Mouse (Mus musculus): ENCODE data around the gene Gsk3a. TPM values are rescaled to one million over a fixed set of nuclear protein-coding genes. Genes with fewer than 3 reads are reported as not detected.

Gsk3a gene
- polyA plus RNA-seq, 1 experiment from 2014 or later = 13.6 TPM

GRCm38 (mm10) chr7:25209161-25209622 lies 28.5 kb downstream of the Gsk3a start:
- no peak overlapping the region for H3K27ac ChIP-seq (ENCODE audit: low read depth)
- no peaks in the 10 kb centered on the region for H3K9me3 ChIP-seq (ENCODE audit: control insufficient read depth, low read length)
- H3K27me3 ChIP-seq (replicated peaks; ENCODE audit: control insufficient read depth, insufficient read depth, low read length) = no peaks in the 10 kb centered on the region
- no peak overlapping the region for H3K9ac ChIP-seq (ENCODE audit: low read length)
- ATAC-seq (replicated peaks; ENCODE audit: low FRiP score, low TSS enrichment, low read depth) = peak; percentile 51
- H3K4me2 ChIP-seq (ENCODE audit: low read length) = no peak overlapping the region
- no peak overlapping the region for H3K4me3 ChIP-seq (ENCODE audit: low read depth, low read length)
- 54% methylated on average over 3 of the region's 3 CpGs for WGBS
- peaks cover 11% of the 10 kb centered on the region for H3K36me3 ChIP-seq (ENCODE audit: control insufficient read depth, insufficient read depth, low read length)
- H3K4me1 ChIP-seq (replicated peaks; ENCODE audit: control insufficient read depth, insufficient read depth, low read length) = no peaks in the 10 kb centered on the region
- no peak for DNase-seq (ENCODE audit: low spot score)

DNA sequence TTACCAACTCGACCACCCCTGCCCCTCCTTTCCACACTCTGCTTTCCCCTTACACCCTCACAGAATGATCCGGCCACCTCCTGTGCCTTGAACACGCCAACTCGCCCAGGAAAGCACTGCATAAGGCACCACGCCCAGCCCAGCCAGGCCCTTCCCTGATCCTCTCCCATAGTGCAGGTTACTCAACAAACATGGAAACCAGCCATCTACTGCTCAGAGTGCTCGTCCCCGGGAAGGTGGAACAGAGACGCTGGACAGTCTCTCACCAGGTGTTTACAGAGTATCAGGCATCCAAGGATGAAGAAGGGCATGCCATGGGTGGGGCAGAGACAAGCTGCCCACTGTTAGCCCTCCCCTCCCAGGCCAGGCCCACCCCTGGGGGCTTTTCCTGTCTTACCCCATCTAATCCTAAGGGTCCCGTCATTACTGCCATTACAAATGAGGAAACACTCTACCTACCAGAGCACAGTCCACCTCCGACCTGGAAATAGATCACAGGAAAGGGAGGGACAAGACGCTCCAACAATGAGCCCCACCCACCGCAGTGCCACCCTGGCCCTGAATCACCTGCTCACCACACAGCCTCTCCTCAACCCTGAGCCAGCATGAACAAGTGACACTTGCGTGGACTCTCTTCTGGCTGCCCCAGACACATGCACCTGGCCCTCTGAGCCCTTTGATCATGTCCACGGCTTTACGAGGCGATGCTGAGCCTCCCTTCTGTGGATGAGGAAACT lies 31.4 kb downstream of the Gsk3a start:
- Histone ChIP-seq H3K27ac (ENCODE audit: low read depth) (no peak overlapping the region), H3K4me1 (replicated peaks; ENCODE audit: control insufficient read depth, insufficient read depth, low read length) (no peaks in the 10 kb centered on the region), H3K36me3 (ENCODE audit: control insufficient read depth, insufficient read depth, low read length) (peaks cover 29% of the 10 kb centered on the region), H3K4me3 (ENCODE audit: low read depth, low read length) (no peak overlapping the region), H3K27me3 (replicated peaks; ENCODE audit: control insufficient read depth, insufficient read depth, low read length) (no peaks in the 10 kb centered on the region), H3K9ac (ENCODE audit: low read length) (no peak overlapping the region), H3K9me3 (ENCODE audit: control insufficient read depth, low read length) (no peaks in the 10 kb centered on the region), H3K4me2 (ENCODE audit: low read length) (no peak overlapping the region)
- no peak for ATAC-seq (replicated peaks; ENCODE audit: low FRiP score, low TSS enrichment, low read depth)
- no peak for DNase-seq (ENCODE audit: low spot score)
- WGBS = 85% methylated on average over 16 of the region's 16 CpGs

DNA sequence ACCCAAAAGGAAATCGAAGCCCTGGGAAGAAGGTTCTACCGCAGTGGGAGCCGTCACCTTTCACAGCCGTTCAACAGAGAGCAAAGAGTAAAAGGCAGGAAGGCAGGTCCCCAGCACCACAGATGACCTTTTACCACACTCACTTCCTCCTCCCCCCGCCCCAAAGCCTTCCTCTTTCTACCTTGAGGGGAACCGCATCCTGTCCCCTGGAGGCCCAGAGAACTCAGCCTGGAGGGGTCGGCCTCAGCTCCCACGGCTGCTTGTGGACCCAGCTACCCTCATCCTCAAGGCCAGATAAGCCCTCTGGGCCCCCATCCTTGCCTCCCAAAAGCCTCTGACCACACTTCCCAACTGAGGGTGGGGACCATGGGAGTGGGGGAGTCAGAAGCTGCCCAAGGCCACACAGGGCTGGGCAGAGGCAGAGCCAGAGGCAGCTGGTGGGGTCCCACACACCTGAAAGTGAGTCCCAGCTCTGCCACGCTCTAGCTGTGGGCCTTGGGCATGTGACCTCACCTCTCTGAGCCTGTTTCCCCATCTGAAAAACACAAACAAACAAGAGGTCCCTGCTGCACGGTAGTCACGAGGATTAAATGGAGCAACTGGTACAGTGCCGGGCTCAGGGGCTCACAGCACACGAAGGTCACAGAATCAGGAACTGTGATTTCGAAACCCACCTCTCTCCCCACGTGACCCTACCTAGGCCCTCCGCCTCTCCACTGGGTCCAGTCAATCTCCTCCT lies 32.1 kb downstream of the Gsk3a start:
- Histone ChIP-seq H3K27me3 (replicated peaks; ENCODE audit: control insufficient read depth, insufficient read depth, low read length) (no peaks in the 10 kb centered on the region), H3K9me3 (ENCODE audit: control insufficient read depth, low read length) (no peaks in the 10 kb centered on the region), H3K27ac (ENCODE audit: low read depth) (0 out of 2 replicates have a peak overlapping the region, but pooled peaks have one; percentile 10), H3K4me2 (ENCODE audit: low read length) (no peak overlapping the region), H3K4me3 (ENCODE audit: low read depth, low read length) (no peak overlapping the region), H3K9ac (ENCODE audit: low read length) (no peak overlapping the region), H3K36me3 (ENCODE audit: control insufficient read depth, insufficient read depth, low read length) (peaks cover 25% of the 10 kb centered on the region), H3K4me1 (replicated peaks; ENCODE audit: control insufficient read depth, insufficient read depth, low read length) (no peaks in the 10 kb centered on the region)
- ATAC-seq (replicated peaks; ENCODE audit: low FRiP score, low TSS enrichment, low read depth) (no peak), DNase-seq (ENCODE audit: low spot score) (no peak)
- WGBS = 83% methylated on average over 16 of the region's 16 CpGs

GRCm38 (mm10) chr7:25203624-25204023 lies 34.0 kb downstream of the Gsk3a start:
- Histone ChIP-seq H3K4me3 (ENCODE audit: low read depth, low read length) (no peak overlapping the region), H3K4me1 (replicated peaks; ENCODE audit: control insufficient read depth, insufficient read depth, low read length) (no peaks in the 10 kb centered on the region), H3K9ac (ENCODE audit: low read length) (no peak overlapping the region), H3K27ac (ENCODE audit: low read depth) (no peak overlapping the region), H3K27me3 (replicated peaks; ENCODE audit: control insufficient read depth, insufficient read depth, low read length) (no peaks in the 10 kb centered on the region), H3K36me3 (ENCODE audit: control insufficient read depth, insufficient read depth, low read length) (peaks cover 21% of the 10 kb centered on the region; the same call in 1 of the 2 replicates), H3K4me2 (ENCODE audit: low read length) (no peak overlapping the region), H3K9me3 (ENCODE audit: control insufficient read depth, low read length) (no peaks in the 10 kb centered on the region)
- 88% methylated on average over 20 of the region's 20 CpGs for WGBS
- DNase-seq (ENCODE audit: low spot score) (no peak), ATAC-seq (replicated peaks; ENCODE audit: low FRiP score, low TSS enrichment, low read depth) (no peak)

DNA sequence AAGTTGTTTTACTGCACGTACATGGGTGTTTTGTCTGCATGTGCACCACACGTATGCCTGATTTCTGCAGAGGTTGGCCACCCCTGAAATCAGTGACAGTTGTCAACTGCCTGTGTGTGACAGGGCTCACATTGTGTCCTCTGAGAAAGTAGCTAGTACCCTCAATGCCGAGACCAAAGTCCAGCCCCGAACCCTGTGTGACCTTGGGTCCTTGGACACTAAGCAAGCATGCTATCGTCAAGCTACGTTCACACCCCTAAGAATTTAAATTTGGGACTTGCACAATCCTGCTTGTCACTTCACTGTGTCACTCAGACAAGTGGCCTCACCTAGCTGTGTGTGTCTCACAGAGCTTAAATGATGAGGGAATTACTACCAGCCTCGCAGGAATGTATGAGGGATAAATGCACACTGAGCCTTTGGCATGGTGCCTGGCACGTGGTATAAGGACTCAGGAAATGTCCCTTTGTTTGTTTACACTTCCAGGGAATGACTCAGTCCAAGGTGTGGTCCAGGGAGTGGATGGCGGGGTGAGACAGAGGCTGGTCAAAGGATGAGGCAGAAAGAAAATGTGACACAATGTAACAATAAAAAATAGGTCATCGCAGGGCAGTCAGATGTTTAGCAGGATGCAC lies 40.1 kb downstream of the Gsk3a start:
- ATAC-seq (replicated peaks; ENCODE audit: low FRiP score, low TSS enrichment, low read depth) = peak; percentile 81
- Histone ChIP-seq H3K4me1 (replicated peaks; ENCODE audit: control insufficient read depth, insufficient read depth, low read length) (no peaks in the 10 kb centered on the region; the same call in 1 of the 2 replicates), H3K4me3 (ENCODE audit: low read depth, low read length) (no peak overlapping the region), H3K9ac (ENCODE audit: low read length) (no peak overlapping the region), H3K27ac (ENCODE audit: low read depth) (no peak overlapping the region), H3K36me3 (ENCODE audit: control insufficient read depth, insufficient read depth, low read length) (0 out of 2 replicates have a peak, but pooled peaks cover 5% of the 10 kb centered on the region), H3K4me2 (ENCODE audit: low read length) (no peak overlapping the region), H3K27me3 (replicated peaks; ENCODE audit: control insufficient read depth, insufficient read depth, low read length) (no peaks in the 10 kb centered on the region), H3K9me3 (ENCODE audit: control insufficient read depth, low read length) (no peaks in the 10 kb centered on the region)
- peak; percentile 62 for DNase-seq (ENCODE audit: low spot score)
- 53% methylated on average over 10 of the region's 10 CpGs for WGBS

DNA sequence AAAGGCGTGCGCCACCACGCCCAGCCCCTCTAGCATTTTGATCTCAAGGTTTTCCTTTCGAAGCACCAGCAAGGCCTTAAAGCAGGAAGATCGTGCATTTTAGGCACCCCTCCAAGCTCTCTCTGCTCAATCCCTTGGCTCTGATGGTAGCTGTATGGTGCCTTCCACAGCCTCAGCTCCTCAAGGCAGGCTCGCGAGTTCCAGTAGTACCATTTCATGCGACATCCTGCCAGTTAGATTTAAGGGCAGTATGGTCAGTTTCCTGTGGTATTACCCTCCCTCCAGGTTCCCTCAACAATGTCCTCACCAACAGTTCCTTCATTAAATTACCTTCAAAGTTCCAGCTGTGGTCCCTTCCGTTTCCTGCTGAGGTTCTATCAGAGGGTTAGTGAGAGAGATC lies 41.5 kb downstream of the Gsk3a start:
- ATAC-seq (replicated peaks; ENCODE audit: low FRiP score, low TSS enrichment, low read depth) = no peak
- WGBS = 82% methylated on average over 9 of the region's 9 CpGs
- no peak for DNase-seq (ENCODE audit: low spot score)
- Histone ChIP-seq H3K27ac (ENCODE audit: low read depth) (no peak overlapping the region), H3K9me3 (ENCODE audit: control insufficient read depth, low read length) (no peaks in the 10 kb centered on the region), H3K27me3 (replicated peaks; ENCODE audit: control insufficient read depth, insufficient read depth, low read length) (no peaks in the 10 kb centered on the region), H3K36me3 (ENCODE audit: control insufficient read depth, insufficient read depth, low read length) (no peaks in the 10 kb centered on the region), H3K4me1 (replicated peaks; ENCODE audit: control insufficient read depth, insufficient read depth, low read length) (no peaks in the 10 kb centered on the region; the same call in 1 of the 2 replicates), H3K9ac (ENCODE audit: low read length) (no peak overlapping the region), H3K4me3 (ENCODE audit: low read depth, low read length) (no peak overlapping the region), H3K4me2 (ENCODE audit: low read length) (no peak overlapping the region)

GRCm38 (mm10) chr7:25195148-25195547 lies 42.5 kb downstream of the Gsk3a start:
- Histone ChIP-seq H3K36me3 (ENCODE audit: control insufficient read depth, insufficient read depth, low read length) (no peaks in the 10 kb centered on the region), H3K4me2 (ENCODE audit: low read length) (no peak overlapping the region), H3K27ac (ENCODE audit: low read depth) (no peak overlapping the region), H3K9ac (ENCODE audit: low read length) (no peak overlapping the region), H3K27me3 (replicated peaks; ENCODE audit: control insufficient read depth, insufficient read depth, low read length) (no peaks in the 10 kb centered on the region), H3K4me1 (replicated peaks; ENCODE audit: control insufficient read depth, insufficient read depth, low read length) (no peaks in the 10 kb centered on the region; the same call in 1 of the 2 replicates), H3K4me3 (ENCODE audit: low read depth, low read length) (no peak overlapping the region), H3K9me3 (ENCODE audit: control insufficient read depth, low read length) (no peaks in the 10 kb centered on the region)
- ATAC-seq (replicated peaks; ENCODE audit: low FRiP score, low TSS enrichment, low read depth) (no peak), DNase-seq (ENCODE audit: low spot score) (no peak)
- WGBS = 80% methylated on average over 3 of the region's 3 CpGs

- Histone ChIP-seq H3K4me1 (replicated peaks; ENCODE audit: control insufficient read depth, insufficient read depth, low read length) (no peaks in the 10 kb centered on the region), H3K36me3 (ENCODE audit: control insufficient read depth, insufficient read depth, low read length) (no peaks in the 10 kb centered on the region), H3K9ac (ENCODE audit: low read length) (no peak overlapping the region), H3K27ac (ENCODE audit: low read depth) (no peak overlapping the region), H3K9me3 (ENCODE audit: control insufficient read depth, low read length) (no peaks in the 10 kb centered on the region), H3K27me3 (replicated peaks; ENCODE audit: control insufficient read depth, insufficient read depth, low read length) (no peaks in the 10 kb centered on the region), H3K4me2 (ENCODE audit: low read length) (no peak overlapping the region), H3K4me3 (ENCODE audit: low read depth, low read length) (no peak overlapping the region)
- WGBS = 80% methylated on average over 8 of the region's 8 CpGs
- ATAC-seq (replicated peaks; ENCODE audit: low FRiP score, low TSS enrichment, low read depth) = no peak
- no peak for DNase-seq (ENCODE audit: low spot score)
Measured at GRCm38 (mm10) chr7:25192110-25192509, 45.5 kb downstream of the Gsk3a start.
